Mouse (Mus musculus) small intestine, adult 2 months (tissue): ENCODE data around the gene Fhad1.

ENCODE experiments used
- CTCF ChIP-seq: fragments of 200-500 bp; IDR thresholded peaks from 2 replicates; pipeline ENCODE4 v1.5.1; 2012; ENCODE audit warnings: low read depth, mild to moderate bottlenecking, control low read depth, inconsistent platforms, low read length, moderate library complexity, mixed read lengths; ENCODE audit not compliant: insufficient replicate concordance, insufficient read length; ENCODE audit errors: extremely low read depth
- POLR2A ChIP-seq: fragments of 200-500 bp; IDR thresholded peaks from 2 replicates; pipeline ENCODE4 v1.6.1; 2012; ENCODE audit warnings: low read depth, mild to moderate bottlenecking, control low read depth, inconsistent platforms, low read length, moderate library complexity

DNA sequence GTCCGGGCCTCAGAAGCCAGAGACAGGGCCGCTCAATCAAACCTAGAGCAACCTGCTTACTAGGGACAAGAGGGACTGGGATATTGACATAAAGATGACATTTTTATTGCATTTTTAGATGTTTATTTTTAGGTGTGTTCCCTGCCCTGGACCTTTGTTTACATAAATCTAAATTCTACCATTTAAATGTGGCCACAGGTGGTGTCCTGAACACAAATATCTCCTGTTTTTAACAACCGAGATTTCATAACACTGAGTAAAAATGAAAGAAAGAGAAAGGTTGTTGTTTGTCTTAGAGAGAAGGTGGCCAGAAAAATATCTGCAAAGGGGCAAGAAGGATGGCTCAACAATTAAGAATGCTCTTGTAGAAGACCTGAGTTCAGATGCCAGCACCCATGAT is 51.0 kb downstream of the Fhad1 start:
- TF ChIP-seq CTCF (no peak), POLR2A (no peak)
